Mouse (Mus musculus): ENCODE results near the gene Gm2a. TPM values are rescaled to one million over a fixed set of nuclear protein-coding genes. Genes with fewer than 3 reads are reported as not detected.

Gm2a gene
- polyA plus RNA-seq, 1 experiment from 2014 or later: 22.4 TPM

- Histone ChIP-seq H3K9ac (no peak overlapping the region), H3K36me3 (replicated peaks) (no peaks in the 10 kb centered on the region), H3K4me1 (replicated peaks) (peaks cover 13% of the 10 kb centered on the region), H3K27me3 (no peaks in the 10 kb centered on the region), H3K4me2 (no peak overlapping the region), H3K27ac (replicated peaks) (0 out of 2 replicates have a peak overlapping the region, but pooled peaks have one; percentile 14), H3K4me3 (replicated peaks) (no peak overlapping the region), H3K9me3 (replicated peaks) (no peaks in the 10 kb centered on the region)
- 33% methylated on average over 11 of the region's 11 CpGs for WGBS (ENCODE audit: insufficient replicate concordance)
- peak; percentile 72 for ATAC-seq (ENCODE audit: insufficient read depth)
These were observed 33.3 kb downstream of the Gm2a start for GRCm38 (mm10) chr11:55131077-55131742.

- Histone ChIP-seq H3K4me3 (replicated peaks) (no peak overlapping the region), H3K27me3 (no peaks in the 10 kb centered on the region), H3K9me3 (replicated peaks) (no peaks in the 10 kb centered on the region), H3K4me2 (no peak overlapping the region), H3K4me1 (replicated peaks) (peaks cover 8% of the 10 kb centered on the region), H3K36me3 (replicated peaks) (no peaks in the 10 kb centered on the region), H3K9ac (no peak overlapping the region), H3K27ac (replicated peaks) (no peak overlapping the region)
- WGBS (ENCODE audit: insufficient replicate concordance): 51% methylated on average over 1 of the region's 1 CpGs
- no peak for ATAC-seq (ENCODE audit: insufficient read depth)
These were observed 34.0 kb downstream of the Gm2a start for GRCm38 (mm10) chr11:55131946-55132345.

GRCm38 (mm10) chr11:55133204-55133603, 35.3 kb downstream of the Gm2a start:
- Histone ChIP-seq H3K9ac (no peak overlapping the region), H3K4me3 (replicated peaks) (no peak overlapping the region), H3K9me3 (replicated peaks) (no peaks in the 10 kb centered on the region), H3K4me2 (no peak overlapping the region), H3K27me3 (no peaks in the 10 kb centered on the region), H3K4me1 (replicated peaks) (peaks cover 8% of the 10 kb centered on the region), H3K36me3 (replicated peaks) (no peaks in the 10 kb centered on the region), H3K27ac (replicated peaks) (no peak overlapping the region)
- 59% methylated on average over 1 of the region's 1 CpGs for WGBS (ENCODE audit: insufficient replicate concordance)
- no peak for ATAC-seq (ENCODE audit: insufficient read depth)

GRCm38 (mm10) chr11:55134407-55134806, 36.5 kb downstream of the Gm2a start:
- H3K4me2 ChIP-seq: no peak overlapping the region
- H3K4me1 ChIP-seq (replicated peaks): peaks cover 8% of the 10 kb centered on the region
- H3K9me3 ChIP-seq (replicated peaks): no peaks in the 10 kb centered on the region
- H3K9ac ChIP-seq: no peak overlapping the region
- no peak for ATAC-seq (ENCODE audit: insufficient read depth)
- no peak overlapping the region for H3K27ac ChIP-seq (replicated peaks)
- WGBS (ENCODE audit: insufficient replicate concordance): 71% methylated on average over 1 of the region's 1 CpGs
- no peak overlapping the region for H3K4me3 ChIP-seq (replicated peaks)
- no peaks in the 10 kb centered on the region for H3K27me3 ChIP-seq
- no peaks in the 10 kb centered on the region for H3K36me3 ChIP-seq (replicated peaks)

GRCm38 (mm10) chr11:55134871-55135270, 37.0 kb downstream of the Gm2a start:
- WGBS (ENCODE audit: insufficient replicate concordance): 70% methylated on average over 5 of the region's 5 CpGs
- no peak overlapping the region for H3K4me3 ChIP-seq (replicated peaks)
- peaks cover 8% of the 10 kb centered on the region for H3K4me1 ChIP-seq (replicated peaks)
- H3K9ac ChIP-seq: no peak overlapping the region
- no peak overlapping the region for H3K4me2 ChIP-seq
- no peaks in the 10 kb centered on the region for H3K36me3 ChIP-seq (replicated peaks)
- H3K27ac ChIP-seq (replicated peaks): no peak overlapping the region
- H3K9me3 ChIP-seq (replicated peaks): no peaks in the 10 kb centered on the region
- H3K27me3 ChIP-seq: no peaks in the 10 kb centered on the region
- ATAC-seq (ENCODE audit: insufficient read depth): no peak

GRCm38 (mm10) chr11:55136770-55137547, 39.0 kb downstream of the Gm2a start:
- Histone ChIP-seq H3K27ac (replicated peaks) (no peak overlapping the region), H3K4me2 (no peak overlapping the region), H3K27me3 (no peaks in the 10 kb centered on the region), H3K4me1 (replicated peaks) (no peaks in the 10 kb centered on the region), H3K9me3 (replicated peaks) (no peaks in the 10 kb centered on the region), H3K4me3 (replicated peaks) (no peak overlapping the region), H3K9ac (no peak overlapping the region), H3K36me3 (replicated peaks) (no peaks in the 10 kb centered on the region)
- ATAC-seq (ENCODE audit: insufficient read depth): no peak
- 61% methylated on average over 15 of the region's 15 CpGs for WGBS (ENCODE audit: insufficient replicate concordance)

- no peak overlapping the region for H3K4me2 ChIP-seq
- no peaks in the 10 kb centered on the region for H3K36me3 ChIP-seq (replicated peaks)
- no peaks in the 10 kb centered on the region for H3K4me1 ChIP-seq (replicated peaks)
- no peak overlapping the region for H3K27ac ChIP-seq (replicated peaks)
- H3K4me3 ChIP-seq (replicated peaks): no peak overlapping the region
- H3K9me3 ChIP-seq (replicated peaks): no peaks in the 10 kb centered on the region
- ATAC-seq (ENCODE audit: insufficient read depth): no peak
- H3K9ac ChIP-seq: no peak overlapping the region
- H3K27me3 ChIP-seq: no peaks in the 10 kb centered on the region
These were observed 39.7 kb downstream of the Gm2a start for GRCm38 (mm10) chr11:55137646-55138045.

GRCm38 (mm10) chr11:55141502-55141901, 43.6 kb downstream of the Gm2a start:
- WGBS (ENCODE audit: insufficient replicate concordance): 63% methylated on average over 4 of the region's 4 CpGs
- H3K4me1 ChIP-seq (replicated peaks): no peaks in the 10 kb centered on the region
- ATAC-seq (ENCODE audit: insufficient read depth): no peak
- no peaks in the 10 kb centered on the region for H3K36me3 ChIP-seq (replicated peaks)
- no peak overlapping the region for H3K27ac ChIP-seq (replicated peaks)
- no peak overlapping the region for H3K4me3 ChIP-seq (replicated peaks)
- no peak overlapping the region for H3K9ac ChIP-seq
- H3K4me2 ChIP-seq: no peak overlapping the region
- no peaks in the 10 kb centered on the region; the same call in 1 of the 2 replicates for H3K9me3 ChIP-seq (replicated peaks)
- H3K27me3 ChIP-seq: no peaks in the 10 kb centered on the region

GRCm38 (mm10) chr11:55144011-55144410, 46.1 kb downstream of the Gm2a start:
- no peak overlapping the region for H3K9ac ChIP-seq
- 65% methylated on average over 5 of the region's 5 CpGs for WGBS (ENCODE audit: insufficient replicate concordance)
- no peak overlapping the region for H3K4me3 ChIP-seq (replicated peaks)
- H3K4me1 ChIP-seq (replicated peaks): no peaks in the 10 kb centered on the region; the same call in 1 of the 2 replicates
- no peaks in the 10 kb centered on the region for H3K27me3 ChIP-seq
- H3K9me3 ChIP-seq (replicated peaks): no peaks in the 10 kb centered on the region; the same call in 1 of the 2 replicates
- no peak overlapping the region for H3K4me2 ChIP-seq
- H3K36me3 ChIP-seq (replicated peaks): no peaks in the 10 kb centered on the region
- no peak for ATAC-seq (ENCODE audit: insufficient read depth)
- no peak overlapping the region for H3K27ac ChIP-seq (replicated peaks)

GRCm38 (mm10) chr11:55146855-55147254, 48.9 kb downstream of the Gm2a start:
- Histone ChIP-seq H3K4me2 (no peak overlapping the region), H3K9ac (no peak overlapping the region), H3K9me3 (replicated peaks) (no peaks in the 10 kb centered on the region; the same call in 1 of the 2 replicates), H3K4me1 (replicated peaks) (no peaks in the 10 kb centered on the region; the same call in 1 of the 2 replicates), H3K36me3 (replicated peaks) (no peaks in the 10 kb centered on the region), H3K27ac (replicated peaks) (no peak overlapping the region), H3K4me3 (replicated peaks) (no peak overlapping the region), H3K27me3 (no peaks in the 10 kb centered on the region)
- ATAC-seq (ENCODE audit: insufficient read depth): no peak
- WGBS (ENCODE audit: insufficient replicate concordance): 57% methylated on average over 1 of the region's 1 CpGs

GRCm38 (mm10) chr11:55147423-55147822, 49.5 kb downstream of the Gm2a start:
- no peak overlapping the region for H3K27ac ChIP-seq (replicated peaks)
- no peaks in the 10 kb centered on the region for H3K27me3 ChIP-seq
- no peaks in the 10 kb centered on the region; the same call in 1 of the 2 replicates for H3K9me3 ChIP-seq (replicated peaks)
- H3K36me3 ChIP-seq (replicated peaks): no peaks in the 10 kb centered on the region
- no peak for ATAC-seq (ENCODE audit: insufficient read depth)
- H3K4me2 ChIP-seq: no peak overlapping the region
- H3K4me1 ChIP-seq (replicated peaks): no peaks in the 10 kb centered on the region; the same call in 1 of the 2 replicates
- H3K9ac ChIP-seq: no peak overlapping the region
- WGBS (ENCODE audit: insufficient replicate concordance): 23% methylated on average over 6 of the region's 6 CpGs
- no peak overlapping the region for H3K4me3 ChIP-seq (replicated peaks)

Measured in liver, embryonic 15.5 days (tissue).